Mouse (Mus musculus) liver, postnatal 0 days (tissue): ENCODE data around the gene Dkk2.

Experiments
- CTCF ChIP-seq: sonication (generic); IDR thresholded peaks from 2 replicates; pipeline ENCODE4 v1.5.1; 2016; ENCODE audit warnings: antibody characterized with exemption, low read depth
- EP300 ChIP-seq: IDR thresholded peaks from 2 replicates; pipeline ENCODE4 v1.6.1; 2016; ENCODE audit warnings: antibody characterized with exemption, low read depth, mild to moderate bottlenecking

- no peak for TF ChIP-seq CTCF
- no peak for TF ChIP-seq EP300
These were observed 17.9 kb downstream of the Dkk2 start for GRCm38 (mm10) chr3:132103020-132103419.
